Mouse (Mus musculus): ENCODE data around the gene Lpar3. TPM values are rescaled to one million over a fixed set of nuclear protein-coding genes. Genes with fewer than 3 reads are reported as not detected.

Lpar3 gene
- total RNA-seq, 2 experiments from 2014 or later = not detected

DNA sequence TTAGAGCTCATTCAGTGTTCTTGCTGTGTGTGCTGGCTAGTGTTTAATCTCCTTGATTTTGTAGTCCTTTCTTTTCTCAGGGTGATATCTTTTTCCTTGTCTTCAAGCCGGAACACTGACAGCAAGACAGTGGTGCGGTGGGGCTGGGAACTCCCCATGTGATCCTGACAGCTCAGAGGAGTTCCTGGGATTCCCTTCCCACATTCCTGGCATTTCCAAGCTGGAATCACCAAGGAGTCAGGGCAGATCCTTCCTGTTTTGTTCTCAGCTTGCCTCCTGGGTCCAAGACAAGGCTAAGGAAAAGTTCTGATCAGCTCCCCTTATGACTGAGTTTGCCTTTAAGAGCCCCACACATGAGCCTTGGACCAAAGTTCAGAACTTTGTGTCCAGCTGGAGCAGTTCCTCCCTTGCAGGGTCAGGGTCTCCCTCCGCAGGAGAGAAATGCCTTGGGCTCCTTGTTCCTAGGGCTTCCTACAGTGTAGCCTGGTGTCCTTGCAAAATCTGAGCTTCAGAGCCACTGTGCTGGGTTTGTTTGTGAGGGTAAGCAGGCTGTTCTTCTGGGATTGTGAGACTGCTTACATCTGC, 33.1 kb downstream of the Lpar3 start:
- ATAC-seq (replicated peaks; ENCODE audit: poor library complexity, severe bottlenecking) = no peak

GRCm38 (mm10) chr3:146255123-146255522, 34.4 kb downstream of the Lpar3 start:
- no peak for ATAC-seq (replicated peaks; ENCODE audit: poor library complexity, severe bottlenecking)

GRCm38 (mm10) chr3:146257483-146258122, 36.8 kb downstream of the Lpar3 start:
- ATAC-seq (replicated peaks; ENCODE audit: poor library complexity, severe bottlenecking) = peak; percentile 81

GRCm38 (mm10) chr3:146260203-146260602, 39.4 kb downstream of the Lpar3 start:
- ATAC-seq (replicated peaks; ENCODE audit: poor library complexity, severe bottlenecking) = peak; percentile 28; the same call in 1 of the 2 replicates

GRCm38 (mm10) chr3:146260845-146261244, 40.1 kb downstream of the Lpar3 start:
- ATAC-seq (replicated peaks; ENCODE audit: poor library complexity, severe bottlenecking) = no peak

- ATAC-seq (replicated peaks; ENCODE audit: poor library complexity, severe bottlenecking) = no peak
These were observed 41.8 kb downstream of the Lpar3 start for GRCm38 (mm10) chr3:146262536-146262935.

- ATAC-seq (replicated peaks; ENCODE audit: poor library complexity, severe bottlenecking) = no peak
These were observed 43.4 kb downstream of the Lpar3 start for GRCm38 (mm10) chr3:146264146-146264545.

DNA sequence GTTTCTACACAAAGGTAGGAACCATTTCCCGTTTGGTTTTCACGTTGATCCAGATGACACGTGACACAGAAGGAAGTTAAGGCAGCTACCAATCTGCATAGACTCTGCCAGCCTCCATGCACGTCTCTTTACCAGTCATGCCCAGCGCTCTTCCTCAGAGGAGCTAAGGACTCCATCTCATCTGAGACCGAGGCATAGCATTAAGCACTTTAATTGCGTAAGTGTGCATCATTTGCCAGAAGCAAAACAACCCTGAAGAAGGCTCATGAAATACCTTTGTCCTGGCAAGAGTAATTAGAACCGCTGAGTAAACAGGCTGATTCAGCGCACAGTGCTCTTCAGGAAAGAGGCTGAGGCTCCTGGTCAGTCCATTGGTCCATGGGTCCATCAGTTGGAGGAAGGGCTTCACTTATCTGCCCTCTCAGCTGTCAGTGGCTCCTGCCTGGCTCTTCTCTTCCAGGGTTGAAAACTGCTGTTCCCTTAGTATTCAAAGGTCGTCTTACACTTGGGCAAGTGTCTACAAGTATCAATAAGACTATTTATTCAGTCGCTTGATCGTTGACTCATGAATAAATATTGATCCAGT, 44.9 kb downstream of the Lpar3 start:
- no peak for ATAC-seq (replicated peaks; ENCODE audit: poor library complexity, severe bottlenecking)

- ATAC-seq (replicated peaks; ENCODE audit: poor library complexity, severe bottlenecking) = no peak
These were observed 47.5 kb downstream of the Lpar3 start for GRCm38 (mm10) chr3:146268024-146268801.

DNA sequence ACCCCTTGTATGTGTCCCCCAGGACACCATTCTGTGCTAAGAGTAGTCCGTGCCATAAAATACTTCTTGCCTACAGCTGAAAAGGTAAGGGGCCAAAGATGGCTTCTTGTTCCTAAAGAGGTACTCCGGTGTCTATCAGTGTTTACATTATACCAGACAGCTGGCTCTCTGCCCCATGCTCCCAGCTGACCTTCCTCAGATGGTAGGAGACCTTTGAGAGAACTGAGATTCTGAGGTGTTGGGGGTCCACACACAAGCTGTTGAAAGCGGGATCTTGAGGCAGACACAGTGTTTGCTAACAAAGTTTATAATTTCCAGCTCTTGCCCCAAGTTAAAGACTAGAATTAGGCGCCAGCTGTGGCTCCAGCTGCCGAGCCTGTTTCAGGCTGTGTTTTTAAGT, 53.7 kb downstream of the Lpar3 start:
- ATAC-seq (replicated peaks; ENCODE audit: poor library complexity, severe bottlenecking) = no peak

GRCm38 (mm10) chr3:146275360-146276025, 54.7 kb downstream of the Lpar3 start:
- ATAC-seq (replicated peaks; ENCODE audit: poor library complexity, severe bottlenecking) = peak; percentile 18; the same call in 1 of the 2 replicates

DNA sequence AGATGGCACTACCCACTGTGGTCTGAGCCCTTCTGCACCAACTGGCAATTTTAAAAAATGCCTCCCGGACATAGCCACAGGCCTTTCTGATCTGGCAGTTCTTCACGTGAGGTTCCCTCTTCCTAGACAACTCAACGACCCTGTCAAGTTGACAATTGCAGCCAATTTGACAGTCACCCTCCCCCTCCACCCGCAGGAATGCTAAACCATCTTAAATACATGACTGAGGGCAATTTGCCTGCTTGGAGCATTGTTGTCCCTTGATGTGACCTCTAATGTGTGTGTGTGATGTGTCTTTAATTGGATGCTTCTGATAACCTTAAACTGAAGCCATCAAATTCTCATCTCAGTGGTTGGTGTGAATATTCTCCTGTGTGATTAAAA, 55.3 kb downstream of the Lpar3 start:
- ATAC-seq (replicated peaks; ENCODE audit: poor library complexity, severe bottlenecking) = no peak

GRCm38 (mm10) chr3:146276991-146277390, 56.2 kb downstream of the Lpar3 start:
- ATAC-seq (replicated peaks; ENCODE audit: poor library complexity, severe bottlenecking) = no peak

GRCm38 (mm10) chr3:146277456-146277855, 56.7 kb downstream of the Lpar3 start:
- ATAC-seq (replicated peaks; ENCODE audit: poor library complexity, severe bottlenecking) = peak; percentile 74

DNA sequence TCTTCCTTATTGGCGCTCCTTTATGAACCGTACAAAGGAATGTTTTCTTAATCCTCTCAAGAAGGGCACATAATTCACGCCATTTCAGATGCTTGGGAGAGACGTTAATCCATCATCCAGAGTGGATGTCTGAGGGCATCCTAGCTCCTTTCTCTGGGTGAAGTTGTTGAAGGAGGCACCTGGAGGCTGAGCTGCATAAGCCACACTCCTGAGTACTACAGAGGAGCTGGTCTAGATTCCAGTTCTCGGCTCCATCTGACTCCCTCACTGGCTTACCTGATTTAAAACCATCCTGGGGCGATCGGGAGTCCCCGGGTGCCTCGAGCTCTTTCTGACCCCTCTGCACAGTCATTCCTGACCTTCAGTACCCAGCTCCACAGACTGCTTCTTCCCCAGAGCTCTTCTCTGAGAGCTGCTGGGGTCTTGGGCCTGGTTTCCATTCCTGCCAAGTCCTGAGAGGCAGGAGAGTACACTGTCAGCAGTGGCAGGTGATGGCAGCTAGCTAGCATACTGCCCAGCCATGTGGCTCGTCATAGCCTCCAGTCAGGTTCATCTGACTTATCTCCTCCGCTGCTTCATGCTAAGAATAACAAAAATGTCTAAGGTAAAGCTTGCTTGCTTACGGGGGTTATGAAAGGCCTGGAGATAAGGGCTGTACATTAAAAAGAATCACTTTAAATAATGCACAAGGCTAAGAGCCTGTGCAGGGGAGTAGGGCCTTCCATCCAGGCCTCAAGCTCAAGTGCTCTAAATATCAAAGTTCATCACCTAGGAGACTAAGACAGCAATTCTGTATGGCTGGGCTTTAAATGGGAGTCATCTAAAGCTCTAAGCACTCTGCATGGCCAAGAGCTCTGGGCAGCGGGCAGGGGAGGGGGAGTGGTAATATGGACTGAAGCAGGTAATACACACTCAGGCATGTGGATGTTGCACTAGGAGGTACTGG, 57.7 kb downstream of the Lpar3 start:
- ATAC-seq (replicated peaks; ENCODE audit: poor library complexity, severe bottlenecking) = no peak

GRCm38 (mm10) chr3:146283732-146284361, 63.1 kb downstream of the Lpar3 start:
- no peak for ATAC-seq (replicated peaks; ENCODE audit: poor library complexity, severe bottlenecking)

- ATAC-seq (replicated peaks; ENCODE audit: poor library complexity, severe bottlenecking) = no peak
These were observed 65.4 kb downstream of the Lpar3 start for GRCm38 (mm10) chr3:146286118-146286517.

DNA sequence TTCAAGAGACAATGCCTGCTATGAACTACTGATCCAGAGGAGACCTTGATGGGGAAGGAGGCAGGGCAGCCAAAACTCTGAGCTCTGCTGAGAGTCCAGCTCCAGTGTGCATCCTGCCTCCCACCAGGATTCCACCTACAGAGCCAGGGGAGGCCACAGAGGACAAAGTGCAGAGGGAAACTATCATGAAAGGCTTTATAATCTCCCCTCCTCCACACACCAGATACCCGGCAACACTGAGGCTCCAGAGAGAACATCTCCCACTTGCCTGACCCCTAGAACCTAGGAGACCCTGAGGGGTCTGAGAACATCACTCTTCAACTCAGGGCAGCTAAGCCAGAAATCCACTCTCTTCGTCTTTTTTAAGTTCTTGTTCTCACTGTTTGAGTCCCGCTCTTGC, 71.2 kb downstream of the Lpar3 start:
- ATAC-seq (replicated peaks; ENCODE audit: poor library complexity, severe bottlenecking) = no peak

DNA sequence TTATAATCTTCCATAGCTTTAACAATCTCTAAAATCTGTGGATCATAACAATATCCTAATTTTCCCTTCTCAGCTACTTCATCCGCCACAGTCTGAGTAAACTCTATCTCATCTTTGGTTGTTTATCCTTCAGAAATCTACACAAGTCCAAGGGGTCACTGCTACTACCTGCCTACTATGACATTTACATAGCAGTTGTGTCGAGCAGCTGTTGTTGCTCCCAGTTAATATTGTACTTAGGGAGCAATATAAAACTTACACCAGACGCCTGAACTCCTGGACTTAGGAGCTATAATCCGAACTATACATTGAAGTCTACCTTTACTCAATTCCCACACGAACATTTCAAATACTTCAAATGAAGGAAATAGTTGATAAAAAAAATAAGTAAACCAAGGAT, 71.8 kb downstream of the Lpar3 start:
- no peak for ATAC-seq (replicated peaks; ENCODE audit: poor library complexity, severe bottlenecking)
